Mouse (Mus musculus): ENCODE results near the gene Oca2.

DNA sequence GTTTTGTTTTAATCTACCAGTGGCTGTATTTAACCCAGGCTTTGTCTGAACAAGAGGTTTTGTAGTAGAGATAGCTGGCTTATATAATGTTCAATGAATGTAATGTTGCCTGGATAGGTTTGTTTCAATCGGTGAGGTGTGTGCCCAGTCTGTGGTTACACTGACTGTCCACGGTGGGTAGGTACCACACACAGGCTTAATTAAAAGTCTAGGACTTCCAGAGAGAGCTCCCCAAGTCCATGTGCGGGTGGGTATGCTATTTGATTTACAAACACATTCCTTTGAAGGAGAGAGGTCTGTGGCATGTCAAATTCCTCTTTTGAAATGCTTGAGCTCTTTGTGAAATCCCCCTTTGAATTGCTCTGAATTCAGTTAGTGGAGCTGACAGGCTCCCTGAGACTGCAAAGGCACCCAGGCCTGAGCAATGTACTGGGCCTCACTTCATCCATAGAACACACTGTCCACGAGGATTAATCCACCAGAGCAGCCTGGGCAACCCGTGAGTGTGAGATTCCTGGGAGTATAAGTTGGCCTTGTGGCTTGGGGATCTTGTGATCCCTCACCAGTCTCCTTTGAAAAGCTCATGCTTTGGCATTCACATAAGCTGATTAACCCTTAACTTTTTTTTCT lies 3.7 kb upstream of the Oca2 start:
- TF ChIP-seq CTCF (IDR thresholded peaks at IDR 0.05; ENCODE audit: extremely low read depth, insufficient read depth, low read length) (no peak), POLR2A (IDR thresholded peaks at IDR 0.05; ENCODE audit: extremely low read depth, insufficient read depth, low read length) (no peak)

All from cortical plate, adult 2 months (tissue).